Comparison of ENCODE assay signal across 15 mouse cellular contexts in the genomic region with DNA sequence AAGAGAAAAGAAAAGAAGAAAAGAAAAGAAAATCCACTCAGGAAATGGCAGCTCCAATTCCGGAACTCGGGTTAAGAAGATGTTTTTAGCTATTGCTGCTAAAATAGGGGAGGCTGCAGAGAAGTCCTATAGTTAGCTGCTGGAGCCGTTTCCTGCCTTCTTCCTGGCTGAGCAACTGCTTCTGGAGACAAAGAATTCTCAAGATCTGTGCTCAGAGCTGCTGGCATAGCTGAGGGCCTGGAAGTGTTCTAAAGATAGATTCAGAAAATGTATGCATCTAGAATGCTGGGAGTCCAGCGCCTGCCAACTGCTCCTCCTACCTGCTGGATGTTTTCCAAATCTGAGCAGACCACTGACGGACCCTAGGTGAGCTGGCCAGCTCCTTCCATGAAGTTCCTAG. TPM values are rescaled to one million over a fixed set of nuclear protein-coding genes. Genes with fewer than 3 reads are reported as not detected.
DNase-seq lines count a peak whose midpoint lies in the region; ATAC-seq and TF ChIP-seq lines count a peak whose summit lies in the region.
"Had no signal": no experiment of that assay in that cellular context is flagged by ENCODE, and none has a peak within 500 bp of the region (broad histone marks: within the 10 kb centered on the region; RNA-seq: fewer than 3 reads in every experiment).

No protein-coding gene starts in this region.

- H3K9me3 ChIP-seq in heart, embryonic 16.5 days (replicated peaks; ENCODE audit: control insufficient read depth, low read length) = no peaks in the 10 kb centered on the region
- no peaks in the 10 kb centered on the region for H3K9me3 ChIP-seq in lung, embryonic 16.5 days (ENCODE audit: control insufficient read depth, low read length)
- H3K9me3 ChIP-seq: midbrain, embryonic 15.5 days had no signal

- TF ChIP-seq CTCF in heart, adult 2 months (IDR thresholded peaks at IDR 0.05) = no peak

- peaks cover 15% of the 10 kb centered on the region for H3K4me1 ChIP-seq in heart, embryonic 16.5 days (ENCODE audit: control insufficient read depth, insufficient read depth, low read length)
- H3K4me1 ChIP-seq in heart, adult 2 months (ENCODE audit: control insufficient read depth, insufficient read depth, low read length) = peaks cover 3% of the 10 kb centered on the region
- no peaks in the 10 kb centered on the region for H3K4me1 ChIP-seq in lung, embryonic 16.5 days (replicated peaks; ENCODE audit: control insufficient read depth, insufficient read depth, low read length)

- H3K27ac ChIP-seq in heart, embryonic 16.5 days (ENCODE audit: low read length) = peak overlapping the region; percentile 70
- no peak overlapping the region for H3K27ac ChIP-seq in heart, adult 2 months
- H3K27ac ChIP-seq in lung, embryonic 16.5 days (ENCODE audit: low read length) = peak overlapping the region; percentile 69
- H3K27ac ChIP-seq: liver, embryonic 14.5 days; midbrain, embryonic 15.5 days had no signal

- no peaks in the 10 kb centered on the region for H3K79me2 ChIP-seq in heart, adult 2 months (replicated peaks; ENCODE audit: control insufficient read depth, insufficient read depth, low read length)

- H3K36me3 ChIP-seq in heart, embryonic 16.5 days (ENCODE audit: control insufficient read depth, insufficient read depth) = no peaks in the 10 kb centered on the region
- H3K36me3 ChIP-seq in heart, adult 2 months (ENCODE audit: control insufficient read depth, insufficient read depth, low read length) = 0 out of 2 replicates have a peak, but pooled peaks cover 2% of the 10 kb centered on the region
- H3K36me3 ChIP-seq in lung, embryonic 16.5 days (ENCODE audit: control insufficient read depth, insufficient read depth, low read length) = no peaks in the 10 kb centered on the region
- H3K36me3 ChIP-seq: midbrain, embryonic 15.5 days had no signal

- H3K4me2 ChIP-seq in heart, embryonic 16.5 days (ENCODE audit: low read depth, low read length) = peak overlapping the region; percentile 41
- no peak overlapping the region for H3K4me2 ChIP-seq in lung, embryonic 16.5 days (ENCODE audit: low read depth, low read length)
- H3K4me2 ChIP-seq: midbrain, embryonic 15.5 days had no signal

- intact Hi-C loops in heart, adult 2 months (cut with DNase I) = no loop called here

- H3K27me3 ChIP-seq in heart, embryonic 16.5 days (ENCODE audit: control insufficient read depth, insufficient read depth, low read length) = peaks cover 8% of the 10 kb centered on the region
- no peaks in the 10 kb centered on the region for H3K27me3 ChIP-seq in heart, adult 2 months (ENCODE audit: control insufficient read depth, insufficient read depth, low read length)
- H3K27me3 ChIP-seq in lung, embryonic 16.5 days (ENCODE audit: control insufficient read depth, insufficient read depth, low read depth, low read length) = no peaks in the 10 kb centered on the region
- H3K27me3 ChIP-seq: Patski had no signal

- H3K9ac ChIP-seq in heart, embryonic 16.5 days (ENCODE audit: low read length) = peak overlapping the region; percentile 33; the same call in 1 of the 2 replicates
- no peak overlapping the region for H3K9ac ChIP-seq in heart, adult 2 months (ENCODE audit: low read depth, low read length)
- no peak overlapping the region for H3K9ac ChIP-seq in lung, embryonic 16.5 days (ENCODE audit: low read length)
- H3K9ac ChIP-seq: liver, embryonic 14.5 days; midbrain, embryonic 15.5 days had no signal

- ATAC-seq in heart, embryonic 16.5 days (replicated peaks; ENCODE audit: extremely low read depth, insufficient read depth, low FRiP score) = 0 out of 2 replicates have a peak, but pooled peaks have one; percentile 32
- peak; percentile 34; the same call in 1 of the 2 replicates for ATAC-seq in lung, embryonic 16.5 days (ENCODE audit: low read depth)
- ATAC-seq: inflammation-experienced regulatory T-cells, adult 6 months; midbrain, embryonic 15.5 days; Patski had no signal

- no peak overlapping the region for H3K4me3 ChIP-seq in heart, embryonic 16.5 days (ENCODE audit: low read length)
- H3K4me3 ChIP-seq in heart, adult 2 months = no peak overlapping the region
- H3K4me3 ChIP-seq in lung, embryonic 16.5 days (ENCODE audit: low read length) = no peak overlapping the region
- H3K4me3 ChIP-seq: midbrain, embryonic 15.5 days had no signal

- TF ChIP-seq EP300 in heart, adult 2 months (IDR thresholded peaks at IDR 0.05; ENCODE audit: insufficient read depth, low read depth, low read length) = no peak

- 19% methylated on average over 5 of the region's 5 CpGs for WGBS in heart, embryonic 16.5 days
- WGBS in heart, adult 2 months = 15% methylated on average over 5 of the region's 5 CpGs
- WGBS in lung, embryonic 16.5 days = 31% methylated on average over 5 of the region's 5 CpGs

- no peak for TF ChIP-seq POLR2A in heart, adult 2 months (IDR thresholded peaks at IDR 0.05; ENCODE audit: insufficient read depth, low read depth, low read length)

- no peak for DNase-seq in heart, adult 2 months
- no peak for DNase-seq in lung, postnatal 14 days
- peak; percentile 36 to 55 for DNase-seq in left cerebral cortex, adult 18-20 months (ENCODE audit: low spot score in 2 of 2)
- DNase-seq in right cerebral cortex, postnatal 36 days (ENCODE audit: low spot score in 2 of 2) = peak; percentile 32 to 72
- DNase-seq in cerebellum, adult 9-10 months = no peak
- DNase-seq: adrenal gland, postnatal 10 days; cerebellum, adult 11-12 months; thymus, postnatal 36 days had no signal

RNA-seq across cellular contexts. Expression of gene Cdcp1, which starts 4.0 kb away (rescaled TPM):
- polyA plus RNA-seq in heart, embryonic 16.5 days (2015; fragmentation: Nextera tagmentation; extraction: Ambion mirVana) = 1.7 and 2.2 TPM in 2 replicates
- total RNA-seq in heart, adult 2 months (2021) = under 1 TPM; 0.10 to 0.11 TPM
- polyA plus RNA-seq in heart, adult 2 months (2012; rRNA removed) = 0.50 and 0.78 TPM in 2 replicates
- 12.4 and 14.6 TPM in 2 replicates for polyA plus RNA-seq in lung, embryonic 16.5 days (2015; fragmentation: Nextera tagmentation; extraction: Ambion mirVana)
- under 1 TPM; 0.30 to 0.35 TPM for total RNA-seq in left cerebral cortex, adult 18-20 months (2021)
- total RNA-seq: gastrocnemius, postnatal 4 days had no signal
- polyA plus RNA-seq: Patski had no signal

RNA-seq across cellular contexts. Expression of gene Tmem158, which starts 40.7 kb away (rescaled TPM):
- polyA plus RNA-seq in heart, embryonic 16.5 days (2015; fragmentation: Nextera tagmentation; extraction: Ambion mirVana) = 6.5 and 7.4 TPM in 2 replicates
- total RNA-seq in heart, adult 2 months (2021) = 1 to 10 TPM; 4.5 to 5.5 TPM
- polyA plus RNA-seq in heart, adult 2 months (2012; rRNA removed) = 0.94 and 2.1 TPM in 2 replicates
- polyA plus RNA-seq in lung, embryonic 16.5 days (2015; fragmentation: Nextera tagmentation; extraction: Ambion mirVana) = 7.4 and 8.0 TPM in 2 replicates
- total RNA-seq in left cerebral cortex, adult 18-20 months (2021) = 10 to 100 TPM; 54.7 to 65.3 TPM

Comparison
In these comparisons a context has a peak if more than half of its experiments do, and no peak if none do; other contexts are left out.
1. DNase-seq: peak in left cerebral cortex, adult 18-20 months (2 of 2) and right cerebral cortex, postnatal 36 days (2 of 2); none in heart, adult 2 months (0 of 2), lung, postnatal 14 days (single experiment) and cerebellum, adult 9-10 months (single experiment).